Mouse (Mus musculus) bone marrow macrophage, adult 2 months (primary cell): ENCODE results near the gene Akap6.

Experiments
- CTCF ChIP-seq: IDR thresholded peaks from 2 replicates; pipeline ENCODE4 v1.5.1; 2012; ENCODE audit warnings: low read depth, mild to moderate bottlenecking, low read length, moderate library complexity
- POLR2A ChIP-seq: IDR thresholded peaks from 2 replicates; pipeline ENCODE4 v1.6.1; 2012; ENCODE audit warnings: mild to moderate bottlenecking, low read depth, low read length, borderline replicate concordance

DNA sequence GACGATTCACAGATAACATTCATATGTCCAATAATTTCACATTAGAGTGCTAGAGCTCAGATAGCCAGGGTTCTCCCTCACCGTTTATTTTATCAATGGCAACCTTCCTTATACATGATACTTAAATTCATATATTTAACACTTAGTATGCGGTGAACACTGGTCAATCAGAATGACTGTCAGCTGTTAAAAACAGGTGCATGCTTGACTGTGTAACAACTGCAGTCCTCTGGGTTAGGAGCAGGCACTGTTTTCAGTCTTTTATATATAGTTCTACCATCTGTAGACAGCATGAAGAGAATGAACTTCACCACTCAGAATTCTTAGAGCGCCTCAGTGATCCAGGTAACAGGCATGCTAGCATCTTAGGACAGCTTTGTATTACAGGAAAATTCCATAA, 158.1 kb downstream of the Akap6 start:
- TF ChIP-seq POLR2A (no peak), CTCF (no peak)
